Mouse (Mus musculus): Measurements from ENCODE around the gene Colq. TPM values are rescaled to one million over a fixed set of nuclear protein-coding genes. Genes with fewer than 3 reads are reported as not detected.

Colq gene
- 0.28 and 0.73 TPM in 2 replicates for polyA plus RNA-seq (2014; fragmentation: Nextera tagmentation; extraction: Ambion mirVana)

DNA sequence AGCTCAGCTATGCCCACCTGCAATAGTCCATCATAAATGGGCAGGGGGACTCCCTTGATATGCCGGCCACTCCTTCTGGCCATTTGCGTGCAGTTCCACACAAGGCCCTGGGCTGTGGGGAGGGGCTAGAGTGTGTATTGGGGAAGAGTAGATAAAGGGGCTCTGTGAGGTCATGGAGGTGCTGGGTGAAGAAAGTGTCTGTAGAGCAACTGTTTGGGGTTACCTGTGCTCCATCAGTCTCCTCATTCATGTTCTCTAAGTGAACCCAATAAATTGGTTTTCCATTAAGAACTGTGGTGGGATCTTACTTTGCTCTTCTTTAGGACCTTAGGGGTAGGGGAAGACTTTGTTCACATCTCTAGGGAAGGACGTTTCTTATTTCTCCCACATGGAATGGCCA, at the start of gene Colq:
TSS of gene Colq (minus strand) at position 101 of the 400 bp plus-strand sequence.
- DNase-seq (ENCODE audit: low spot score) (no peak), ATAC-seq (ENCODE audit: insufficient read depth, low FRiP score, low TSS enrichment) (no peak)
- no peaks in the 10 kb centered on the region for H3K4me1 ChIP-seq (ENCODE audit: control insufficient read depth, insufficient read depth, low read length)
- no peaks in the 10 kb centered on the region for H3K36me3 ChIP-seq (ENCODE audit: control insufficient read depth, insufficient read depth, low read length)
- H3K4me3 ChIP-seq (ENCODE audit: low read depth, low read length), result no peak within 1 kb of the TSS
- no peak within 1 kb of the TSS for H3K4me2 ChIP-seq (ENCODE audit: low read depth)
- no peak within 1 kb of the TSS for H3K9ac ChIP-seq (ENCODE audit: low read length)
- 80% methylated on average over 3 of the region's 3 CpGs for WGBS
- H3K9me3 ChIP-seq (ENCODE audit: control insufficient read depth, low read length), result no peaks in the 10 kb centered on the region
- H3K27me3 ChIP-seq (ENCODE audit: control insufficient read depth, insufficient read depth, low read length), result no peaks in the 10 kb centered on the region
- no peak within 1 kb of the TSS for H3K27ac ChIP-seq (ENCODE audit: low read depth, low read length)

GRCm38 (mm10) chr14:31640346-31640889, 49.3 kb upstream of the Colq start, which contains the start of gene Gm49387:
TSS of gene Gm49387 (minus strand) at chr14:31640878.
- no peak for DNase-seq (ENCODE audit: low spot score)
- H3K9me3 ChIP-seq (ENCODE audit: control insufficient read depth, low read length), result no peaks in the 10 kb centered on the region
- 0 out of 2 replicates have a peak within 1 kb of the TSS, but pooled peaks have one; percentile 15 for H3K27ac ChIP-seq (ENCODE audit: low read depth, low read length)
- H3K4me1 ChIP-seq (ENCODE audit: control insufficient read depth, insufficient read depth, low read length), result peaks cover 3% of the 10 kb centered on the region; the same call in 1 of the 2 replicates
- peak within 1 kb of the TSS; percentile 58 for H3K9ac ChIP-seq (ENCODE audit: low read length)
- no peaks in the 10 kb centered on the region for H3K36me3 ChIP-seq (ENCODE audit: control insufficient read depth, insufficient read depth, low read length)
- ATAC-seq (ENCODE audit: insufficient read depth, low FRiP score, low TSS enrichment), result peak; percentile 54
- no peaks in the 10 kb centered on the region for H3K27me3 ChIP-seq (ENCODE audit: control insufficient read depth, insufficient read depth, low read length)
- WGBS, result 4% methylated on average over 26 of the region's 26 CpGs
- H3K4me3 ChIP-seq (ENCODE audit: low read depth, low read length), result peak within 1 kb of the TSS; percentile 59
- peak within 1 kb of the TSS; percentile 89 for H3K4me2 ChIP-seq (ENCODE audit: low read depth)

DNA sequence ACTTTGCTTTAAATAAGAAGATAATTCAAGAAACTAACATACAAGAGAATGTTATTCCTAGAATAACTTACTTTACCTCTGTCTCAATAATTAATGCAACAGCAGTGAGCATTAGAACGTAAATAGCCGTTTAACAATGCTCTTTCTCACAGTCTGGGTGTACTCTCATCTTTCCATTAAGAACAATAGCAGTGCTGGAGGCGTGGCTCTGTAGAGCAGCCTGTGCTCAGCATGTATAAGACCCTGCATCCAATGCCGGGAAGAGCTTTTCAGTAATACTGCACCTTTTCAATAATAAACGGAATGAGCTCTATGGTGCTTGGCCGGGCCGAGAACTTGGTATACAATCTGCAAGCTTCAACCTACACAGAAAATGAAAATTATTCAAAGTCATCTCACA, 39.5 kb upstream of the Colq start:
- no peaks in the 10 kb centered on the region for H3K36me3 ChIP-seq (ENCODE audit: control insufficient read depth, insufficient read depth, low read length)
- 57% methylated on average over 7 of the region's 7 CpGs for WGBS
- H3K9me3 ChIP-seq (ENCODE audit: control insufficient read depth, low read length), result no peaks in the 10 kb centered on the region
- H3K27me3 ChIP-seq (ENCODE audit: control insufficient read depth, insufficient read depth, low read length), result no peaks in the 10 kb centered on the region
- H3K9ac ChIP-seq (ENCODE audit: low read length), result no peak overlapping the region
- no peak overlapping the region for H3K4me3 ChIP-seq (ENCODE audit: low read depth, low read length)
- H3K4me2 ChIP-seq (ENCODE audit: low read depth), result no peak overlapping the region
- H3K4me1 ChIP-seq (ENCODE audit: control insufficient read depth, insufficient read depth, low read length), result no peaks in the 10 kb centered on the region
- H3K27ac ChIP-seq (ENCODE audit: low read depth, low read length), result no peak overlapping the region
- ATAC-seq (ENCODE audit: insufficient read depth, low FRiP score, low TSS enrichment) (no peak), DNase-seq (ENCODE audit: low spot score) (no peak)

DNA sequence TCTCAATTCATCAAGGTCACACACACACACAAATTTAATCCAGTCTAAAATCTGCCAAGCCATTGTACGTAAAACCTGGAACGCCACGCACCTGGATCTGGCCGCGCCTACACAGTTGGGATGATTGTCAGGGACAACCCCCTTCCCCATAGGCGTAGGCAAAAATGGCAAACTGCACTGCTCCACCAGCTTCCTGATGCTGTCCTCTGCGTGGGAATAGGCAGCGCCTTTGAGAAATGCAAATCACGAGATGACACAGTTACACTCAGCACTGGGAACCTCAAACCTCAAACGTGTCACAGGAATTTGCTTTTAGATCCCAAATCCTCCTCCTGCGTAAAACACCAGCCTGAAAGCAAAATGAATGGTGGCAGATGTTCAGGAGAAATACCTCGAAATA, 31.6 kb upstream of the Colq start:
- H3K4me1 ChIP-seq (ENCODE audit: control insufficient read depth, insufficient read depth, low read length), result no peaks in the 10 kb centered on the region
- no peaks in the 10 kb centered on the region for H3K36me3 ChIP-seq (ENCODE audit: control insufficient read depth, insufficient read depth, low read length)
- H3K9me3 ChIP-seq (ENCODE audit: control insufficient read depth, low read length), result no peaks in the 10 kb centered on the region
- no peaks in the 10 kb centered on the region for H3K27me3 ChIP-seq (ENCODE audit: control insufficient read depth, insufficient read depth, low read length)
- DNase-seq (ENCODE audit: low spot score), result no peak
- no peak overlapping the region for H3K9ac ChIP-seq (ENCODE audit: low read length)
- ATAC-seq (ENCODE audit: insufficient read depth, low FRiP score, low TSS enrichment), result no peak
- H3K27ac ChIP-seq (ENCODE audit: low read depth, low read length), result no peak overlapping the region
- WGBS, result 90% methylated on average over 12 of the region's 12 CpGs
- H3K4me3 ChIP-seq (ENCODE audit: low read depth, low read length), result no peak overlapping the region
- H3K4me2 ChIP-seq (ENCODE audit: low read depth), result no peak overlapping the region

- Histone ChIP-seq H3K36me3 (ENCODE audit: control insufficient read depth, insufficient read depth, low read length) (no peaks in the 10 kb centered on the region), H3K27ac (ENCODE audit: low read depth, low read length) (no peak overlapping the region), H3K27me3 (ENCODE audit: control insufficient read depth, insufficient read depth, low read length) (no peaks in the 10 kb centered on the region), H3K9me3 (ENCODE audit: control insufficient read depth, low read length) (no peaks in the 10 kb centered on the region), H3K4me2 (ENCODE audit: low read depth) (no peak overlapping the region), H3K4me3 (ENCODE audit: low read depth, low read length) (no peak overlapping the region), H3K4me1 (ENCODE audit: control insufficient read depth, insufficient read depth, low read length) (no peaks in the 10 kb centered on the region), H3K9ac (ENCODE audit: low read length) (no peak overlapping the region)
- WGBS, result 87% methylated on average over 9 of the region's 9 CpGs
- ATAC-seq (ENCODE audit: insufficient read depth, low FRiP score, low TSS enrichment), result no peak
- DNase-seq (ENCODE audit: low spot score), result no peak
These were observed 29.6 kb upstream of the Colq start for GRCm38 (mm10) chr14:31620591-31621223.

DNA sequence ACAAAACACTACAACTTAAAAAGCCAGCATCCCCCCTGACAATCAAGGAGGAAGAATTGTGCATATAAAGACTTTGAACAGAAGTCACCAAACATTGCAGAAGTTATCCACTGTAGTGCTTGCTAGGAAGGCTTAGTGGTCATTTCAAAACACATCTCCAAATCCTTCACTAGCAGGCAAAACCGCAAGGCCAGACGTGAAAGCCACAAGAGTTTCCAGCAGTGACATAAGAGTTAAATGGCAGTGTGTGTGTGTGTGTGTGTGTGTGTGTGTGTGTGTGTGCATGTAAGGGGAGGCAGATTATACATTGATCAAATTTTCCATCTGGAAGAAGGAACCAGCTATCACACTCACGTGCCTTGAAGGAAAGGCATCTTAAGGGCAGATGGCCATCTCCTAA, 26.9 kb upstream of the Colq start:
- Histone ChIP-seq H3K9me3 (ENCODE audit: control insufficient read depth, low read length) (no peaks in the 10 kb centered on the region), H3K27ac (ENCODE audit: low read depth, low read length) (no peak overlapping the region), H3K27me3 (ENCODE audit: control insufficient read depth, insufficient read depth, low read length) (no peaks in the 10 kb centered on the region), H3K4me1 (ENCODE audit: control insufficient read depth, insufficient read depth, low read length) (no peaks in the 10 kb centered on the region), H3K4me3 (ENCODE audit: low read depth, low read length) (no peak overlapping the region), H3K9ac (ENCODE audit: low read length) (no peak overlapping the region), H3K4me2 (ENCODE audit: low read depth) (no peak overlapping the region), H3K36me3 (ENCODE audit: control insufficient read depth, insufficient read depth, low read length) (no peaks in the 10 kb centered on the region)
- ATAC-seq (ENCODE audit: insufficient read depth, low FRiP score, low TSS enrichment) (no peak), DNase-seq (ENCODE audit: low spot score) (no peak)
- 90% methylated on average over 3 of the region's 3 CpGs for WGBS

DNA sequence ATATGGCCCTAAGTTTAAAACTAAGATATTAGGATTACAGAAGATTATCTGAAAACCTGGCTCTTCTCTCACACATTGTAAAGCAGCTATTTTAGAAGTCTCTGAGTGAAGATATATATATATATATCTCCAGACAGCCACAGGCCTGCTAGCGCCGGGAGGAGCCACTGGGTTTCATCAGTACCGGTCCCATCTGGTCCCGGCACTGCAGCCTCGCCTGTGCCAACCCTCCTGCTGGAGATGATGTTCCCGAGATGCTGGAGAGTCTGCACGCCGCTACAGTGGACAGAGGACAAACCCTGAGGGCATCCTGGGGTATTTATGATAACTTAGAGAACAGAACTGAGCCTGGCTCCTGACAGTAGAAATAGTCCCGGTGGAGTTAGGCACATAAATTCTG, 26.1 kb upstream of the Colq start:
- no peaks in the 10 kb centered on the region for H3K27me3 ChIP-seq (ENCODE audit: control insufficient read depth, insufficient read depth, low read length)
- 87% methylated on average over 9 of the region's 9 CpGs for WGBS
- ATAC-seq (ENCODE audit: insufficient read depth, low FRiP score, low TSS enrichment) (no peak), DNase-seq (ENCODE audit: low spot score) (no peak)
- H3K4me1 ChIP-seq (ENCODE audit: control insufficient read depth, insufficient read depth, low read length), result no peaks in the 10 kb centered on the region
- no peak overlapping the region for H3K9ac ChIP-seq (ENCODE audit: low read length)
- no peak overlapping the region for H3K4me2 ChIP-seq (ENCODE audit: low read depth)
- no peaks in the 10 kb centered on the region for H3K9me3 ChIP-seq (ENCODE audit: control insufficient read depth, low read length)
- H3K36me3 ChIP-seq (ENCODE audit: control insufficient read depth, insufficient read depth, low read length), result no peaks in the 10 kb centered on the region
- H3K27ac ChIP-seq (ENCODE audit: low read depth, low read length), result no peak overlapping the region
- no peak overlapping the region for H3K4me3 ChIP-seq (ENCODE audit: low read depth, low read length)

GRCm38 (mm10) chr14:31613671-31614070, 22.5 kb upstream of the Colq start:
- no peak for ATAC-seq (ENCODE audit: insufficient read depth, low FRiP score, low TSS enrichment)
- Histone ChIP-seq H3K4me3 (ENCODE audit: low read depth, low read length) (no peak overlapping the region), H3K27me3 (ENCODE audit: control insufficient read depth, insufficient read depth, low read length) (no peaks in the 10 kb centered on the region), H3K9ac (ENCODE audit: low read length) (no peak overlapping the region), H3K36me3 (ENCODE audit: control insufficient read depth, insufficient read depth, low read length) (no peaks in the 10 kb centered on the region), H3K27ac (ENCODE audit: low read depth, low read length) (no peak overlapping the region), H3K9me3 (ENCODE audit: control insufficient read depth, low read length) (no peaks in the 10 kb centered on the region), H3K4me1 (ENCODE audit: control insufficient read depth, insufficient read depth, low read length) (no peaks in the 10 kb centered on the region), H3K4me2 (ENCODE audit: low read depth) (no peak overlapping the region)
- DNase-seq (ENCODE audit: low spot score), result no peak
- WGBS, result 90% methylated on average over 5 of the region's 5 CpGs

GRCm38 (mm10) chr14:31611986-31612385, 20.8 kb upstream of the Colq start:
- WGBS, result 64% methylated on average over 4 of the region's 4 CpGs
- no peaks in the 10 kb centered on the region for H3K36me3 ChIP-seq (ENCODE audit: control insufficient read depth, insufficient read depth, low read length)

More at GRCm38 (mm10) chr14:31611986-31612385, 20.8 kb upstream of the Colq start:
- no peak for ATAC-seq (ENCODE audit: insufficient read depth, low FRiP score, low TSS enrichment)
- H3K4me3 ChIP-seq (ENCODE audit: low read depth, low read length), result no peak overlapping the region
- H3K4me1 ChIP-seq (ENCODE audit: control insufficient read depth, insufficient read depth, low read length), result no peaks in the 10 kb centered on the region
- H3K4me2 ChIP-seq (ENCODE audit: low read depth), result no peak overlapping the region
- H3K27me3 ChIP-seq (ENCODE audit: control insufficient read depth, insufficient read depth, low read length), result no peaks in the 10 kb centered on the region
- H3K9me3 ChIP-seq (ENCODE audit: control insufficient read depth, low read length), result no peaks in the 10 kb centered on the region
- no peak for DNase-seq (ENCODE audit: low spot score)
- H3K9ac ChIP-seq (ENCODE audit: low read length), result no peak overlapping the region
- H3K27ac ChIP-seq (ENCODE audit: low read depth, low read length), result no peak overlapping the region

Data from neural tube, embryonic 11.5 days (tissue).